Mouse (Mus musculus): ENCODE data around the gene Olfr71. TPM values are rescaled to one million over a fixed set of nuclear protein-coding genes. Genes with fewer than 3 reads are reported as not detected.

Olfr71 gene
- polyA plus RNA-seq, 2 experiments: not detected

- 64% methylated on average over 6 of the region's 6 CpGs for WGBS (ENCODE audit: insufficient replicate concordance)
- H3K9me3 ChIP-seq (ENCODE audit: control insufficient read depth, low read length): no peaks in the 10 kb centered on the region
- DNase-seq (ENCODE audit: low read depth in 3 of 3, low spot score in 3 of 3): no peak
- H3K9ac ChIP-seq (replicated peaks): no peak overlapping the region
- H3K36me3 ChIP-seq (replicated peaks; ENCODE audit: control insufficient read depth, insufficient read depth, low read depth): no peaks in the 10 kb centered on the region
- no peaks in the 10 kb centered on the region for H3K4me1 ChIP-seq (replicated peaks; ENCODE audit: control insufficient read depth in 2 of 2, insufficient read depth in 2 of 2, low read length in 1 of 2)
- no peak for ATAC-seq (ENCODE audit: insufficient read depth)
- no peak overlapping the region for H3K4me2 ChIP-seq (ENCODE audit: low read depth)
- no peak overlapping the region for H3K27ac ChIP-seq
- H3K4me3 ChIP-seq (ENCODE audit: insufficient read depth in 1 of 2, low read depth in 2 of 2, low read length in 2 of 2): no peak overlapping the region
- no peak for TF ChIP-seq EP300 (IDR thresholded peaks at IDR 0.05; ENCODE audit: low read depth)
- peak; percentile 72 for TF ChIP-seq CTCF (IDR thresholded peaks at IDR 0.05; ENCODE audit: low read depth)
- H3K27me3 ChIP-seq (ENCODE audit: control insufficient read depth, insufficient read depth, low read length): no peaks in the 10 kb centered on the region
These were observed 6.6 kb downstream of the Olfr71 start for GRCm38 (mm10) chr4:43703439-43703838.

GRCm38 (mm10) chr4:43700707-43701106, 9.3 kb downstream of the Olfr71 start, which contains the start of gene Olfr70:
Gene Olfr70 (minus strand): TSS chr4:43700807.
- 0 out of 4 replicates have a peak, but pooled peaks cover 0 to 2% of the 10 kb centered on the region in 2 experiments for H3K4me1 ChIP-seq (replicated peaks; ENCODE audit: control insufficient read depth in 2 of 2, insufficient read depth in 2 of 2, low read length in 1 of 2)
- H3K27me3 ChIP-seq (ENCODE audit: control insufficient read depth, insufficient read depth, low read length): no peaks in the 10 kb centered on the region
- H3K4me3 ChIP-seq (ENCODE audit: insufficient read depth in 1 of 2, low read depth in 2 of 2, low read length in 2 of 2): no peak within 1 kb of the TSS
- no peak for ATAC-seq (ENCODE audit: insufficient read depth)
- TF ChIP-seq CTCF (IDR thresholded peaks at IDR 0.05; ENCODE audit: low read depth) (no peak), EP300 (IDR thresholded peaks at IDR 0.05; ENCODE audit: low read depth) (no peak)
- no peak within 1 kb of the TSS for H3K27ac ChIP-seq
- H3K4me2 ChIP-seq (ENCODE audit: low read depth): no peak within 1 kb of the TSS
- no peaks in the 10 kb centered on the region for H3K36me3 ChIP-seq (replicated peaks; ENCODE audit: control insufficient read depth, insufficient read depth, low read depth)
- H3K9me3 ChIP-seq (ENCODE audit: control insufficient read depth, low read length): no peaks in the 10 kb centered on the region
- 69% methylated on average over 6 of the region's 6 CpGs for WGBS (ENCODE audit: insufficient replicate concordance)
- no peak for DNase-seq (ENCODE audit: low read depth in 3 of 3, low spot score in 3 of 3)
- no peak within 1 kb of the TSS for H3K9ac ChIP-seq (replicated peaks)

- no peaks in the 10 kb centered on the region for H3K9me3 ChIP-seq (ENCODE audit: control insufficient read depth, low read length)
- no peak overlapping the region for H3K27ac ChIP-seq
- H3K4me1 ChIP-seq (replicated peaks; ENCODE audit: control insufficient read depth in 2 of 2, insufficient read depth in 2 of 2, low read length in 1 of 2): peaks cover 11 to 29% of the 10 kb centered on the region in 2 experiments; a peak in 3 of 4 replicates
- H3K36me3 ChIP-seq (replicated peaks; ENCODE audit: control insufficient read depth, insufficient read depth, low read depth): no peaks in the 10 kb centered on the region
- H3K9ac ChIP-seq (replicated peaks): no peak overlapping the region
- ATAC-seq (ENCODE audit: insufficient read depth) (no peak), DNase-seq (ENCODE audit: low read depth in 3 of 3, low spot score in 3 of 3) (no peak)
- no peak for TF ChIP-seq CTCF (IDR thresholded peaks at IDR 0.05; ENCODE audit: low read depth)
- TF ChIP-seq EP300 (IDR thresholded peaks at IDR 0.05; ENCODE audit: low read depth): no peak
- 83% methylated on average over 13 of the region's 13 CpGs for WGBS (ENCODE audit: insufficient replicate concordance)
- H3K4me2 ChIP-seq (ENCODE audit: low read depth): no peak overlapping the region
- H3K27me3 ChIP-seq (ENCODE audit: control insufficient read depth, insufficient read depth, low read length): no peaks in the 10 kb centered on the region
- H3K4me3 ChIP-seq (ENCODE audit: insufficient read depth in 1 of 2, low read depth in 2 of 2, low read length in 2 of 2): no peak overlapping the region
These were observed 13.5 kb downstream of the Olfr71 start for GRCm38 (mm10) chr4:43696561-43696960.

- no peak overlapping the region for H3K4me3 ChIP-seq (ENCODE audit: insufficient read depth in 1 of 2, low read depth in 2 of 2, low read length in 2 of 2)
- H3K9ac ChIP-seq (replicated peaks): no peak overlapping the region
- WGBS (ENCODE audit: insufficient replicate concordance): 20% methylated on average over 9 of the region's 9 CpGs
- H3K27me3 ChIP-seq (ENCODE audit: control insufficient read depth, insufficient read depth, low read length): no peaks in the 10 kb centered on the region
- ATAC-seq (ENCODE audit: insufficient read depth): no peak; the same call in 1 of the 2 replicates
- no peaks in the 10 kb centered on the region for H3K36me3 ChIP-seq (replicated peaks; ENCODE audit: control insufficient read depth, insufficient read depth, low read depth)
- DNase-seq (ENCODE audit: low read depth in 3 of 3, low spot score in 3 of 3): no peak
- TF ChIP-seq EP300 (IDR thresholded peaks at IDR 0.05; ENCODE audit: low read depth): no peak
- TF ChIP-seq CTCF (IDR thresholded peaks at IDR 0.05; ENCODE audit: low read depth): no peak
- no peak overlapping the region for H3K4me2 ChIP-seq (ENCODE audit: low read depth)
- H3K4me1 ChIP-seq (replicated peaks; ENCODE audit: control insufficient read depth in 2 of 2, insufficient read depth in 2 of 2, low read length in 1 of 2): peaks cover 11 to 29% of the 10 kb centered on the region in 2 experiments; a peak in 3 of 4 replicates
- H3K27ac ChIP-seq: no peak overlapping the region
- H3K9me3 ChIP-seq (ENCODE audit: control insufficient read depth, low read length): no peaks in the 10 kb centered on the region
These were observed 14.8 kb downstream of the Olfr71 start for GRCm38 (mm10) chr4:43695249-43695671.

- no peak overlapping the region for H3K27ac ChIP-seq
These were observed 15.4 kb downstream of the Olfr71 start for GRCm38 (mm10) chr4:43694439-43695248.

More at GRCm38 (mm10) chr4:43694439-43695248, 15.4 kb downstream of the Olfr71 start:
- peak; percentile 52; the same call in 1 of the 2 replicates for ATAC-seq (ENCODE audit: insufficient read depth)
- TF ChIP-seq EP300 (IDR thresholded peaks at IDR 0.05; ENCODE audit: low read depth) (no peak), CTCF (IDR thresholded peaks at IDR 0.05; ENCODE audit: low read depth) (no peak)
- H3K9me3 ChIP-seq (ENCODE audit: control insufficient read depth, low read length): no peaks in the 10 kb centered on the region
- H3K27me3 ChIP-seq (ENCODE audit: control insufficient read depth, insufficient read depth, low read length): no peaks in the 10 kb centered on the region
- H3K9ac ChIP-seq (replicated peaks): no peak overlapping the region
- 17% methylated on average over 1 of the region's 1 CpGs for WGBS (ENCODE audit: insufficient replicate concordance)
- peaks cover 11 to 29% of the 10 kb centered on the region in 2 experiments; a peak in 3 of 4 replicates for H3K4me1 ChIP-seq (replicated peaks; ENCODE audit: control insufficient read depth in 2 of 2, insufficient read depth in 2 of 2, low read length in 1 of 2)
- no peak overlapping the region for H3K4me2 ChIP-seq (ENCODE audit: low read depth)
- H3K36me3 ChIP-seq (replicated peaks; ENCODE audit: control insufficient read depth, insufficient read depth, low read depth): no peaks in the 10 kb centered on the region
- H3K4me3 ChIP-seq (ENCODE audit: insufficient read depth in 1 of 2, low read depth in 2 of 2, low read length in 2 of 2): no peak overlapping the region
- no peak for DNase-seq (ENCODE audit: low read depth in 3 of 3, low spot score in 3 of 3)
